ENCODE assay signal across 8 mouse cellular contexts in the genomic region with DNA sequence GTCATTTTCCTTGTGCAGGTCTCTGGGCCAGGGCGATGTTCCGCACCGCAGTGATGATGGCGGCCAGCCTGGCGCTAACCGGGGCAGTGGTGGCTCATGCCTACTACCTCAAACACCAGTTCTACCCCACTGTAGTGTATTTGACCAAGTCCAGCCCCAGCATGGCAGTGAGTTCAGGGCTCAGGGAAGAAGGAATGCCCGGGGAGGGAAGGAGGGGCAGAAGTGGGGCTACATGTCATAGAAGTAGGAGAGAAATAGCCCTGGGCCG. TPM values are rescaled to one million over a fixed set of nuclear protein-coding genes. Genes with fewer than 3 reads are reported as not detected.
A peak's percentile ranks its signal among the peaks of the same experiment; 100 is the strongest.
DNase-seq lines count a peak whose midpoint lies in the region; ATAC-seq and TF ChIP-seq lines count a peak whose summit lies in the region.

No protein-coding gene starts in this region.

- no peaks in the 10 kb centered on the region for H3K27me3 ChIP-seq in thymus, adult 2 months (ENCODE audit: control insufficient read depth, insufficient read depth, low read length)
- no peaks in the 10 kb centered on the region for H3K27me3 ChIP-seq in limb, embryonic 14.5 days (ENCODE audit: control insufficient read depth, insufficient read depth, low read length)
- no peaks in the 10 kb centered on the region for H3K27me3 ChIP-seq in stomach, postnatal 0 days (ENCODE audit: control insufficient read depth, insufficient read depth, low read length)

- H3K36me3 ChIP-seq in thymus, adult 2 months (ENCODE audit: control insufficient read depth, insufficient read depth, low read length) = peaks cover 36% of the 10 kb centered on the region
- peaks cover 50% of the 10 kb centered on the region for H3K36me3 ChIP-seq in limb, embryonic 14.5 days (ENCODE audit: control insufficient read depth, insufficient read depth, low read length)
- peaks cover 37% of the 10 kb centered on the region for H3K36me3 ChIP-seq in stomach, postnatal 0 days (ENCODE audit: control insufficient read depth, insufficient read depth, low read length)

- ATAC-seq in cerebellum, adult (ENCODE audit: insufficient number of reproducible peaks, low FRiP score, low TSS enrichment) = no peak
- no peak for ATAC-seq in limb, embryonic 14.5 days (ENCODE audit: low FRiP score, low read depth)
- ATAC-seq in stomach, postnatal 0 days (ENCODE audit: low FRiP score, low TSS enrichment) = no peak; the same call in 1 of the 2 replicates

- TF ChIP-seq CTCF in thymus, adult 2 months (IDR thresholded peaks at IDR 0.05; ENCODE audit: borderline replicate concordance, control insufficient read depth, extremely low read depth, insufficient read depth, low read length, poor library complexity) = no peak
- TF ChIP-seq CTCF in stomach, postnatal 0 days (IDR thresholded peaks at IDR 0.05; ENCODE audit: low read depth) = no peak

- H3K27ac ChIP-seq in thymus, adult 2 months (ENCODE audit: control insufficient read depth, insufficient read depth, low read length) = no peak overlapping the region
- no peak overlapping the region for H3K27ac ChIP-seq in limb, embryonic 14.5 days (replicated peaks; ENCODE audit: low read depth, low read length)
- H3K27ac ChIP-seq in stomach, postnatal 0 days (replicated peaks) = peak overlapping the region; percentile 98; the same call in 1 of the 2 replicates

- no peak for TF ChIP-seq POLR2A in thymus, adult 2 months (IDR thresholded peaks at IDR 0.05; ENCODE audit: control insufficient read depth, extremely low read depth, insufficient read depth, low read length, poor library complexity)
- no peak for TF ChIP-seq POLR2A in limb, embryonic 14.5 days (IDR thresholded peaks at IDR 0.05; ENCODE audit: borderline replicate concordance, extremely low read depth, insufficient read depth, insufficient read length)

- H3K9me3 ChIP-seq in limb, embryonic 14.5 days (ENCODE audit: control insufficient read depth, low read length) = no peaks in the 10 kb centered on the region
- H3K9me3 ChIP-seq in stomach, postnatal 0 days (ENCODE audit: control insufficient read depth, low read length) = no peaks in the 10 kb centered on the region

- 90% methylated on average over 8 of the region's 8 CpGs for WGBS in thymus, adult 2 months
- 82% methylated on average over 8 of the region's 8 CpGs for WGBS in limb, embryonic 14.5 days
- WGBS in stomach, postnatal 0 days = 74% methylated on average over 8 of the region's 8 CpGs

- H3K9ac ChIP-seq in limb, embryonic 14.5 days (ENCODE audit: low read depth, low read length, severe bottlenecking) = peak overlapping the region; percentile 91
- H3K9ac ChIP-seq in stomach, postnatal 0 days (ENCODE audit: low read length) = peak overlapping the region; percentile 82

- H3K4me3 ChIP-seq in thymus, adult 2 months (ENCODE audit: control insufficient read depth, insufficient read depth, low read length) = peak overlapping the region; percentile 65; the same call in 1 of the 2 replicates
- H3K4me3 ChIP-seq in limb, embryonic 14.5 days (replicated peaks; ENCODE audit: low read length) = peak overlapping the region; percentile 93
- peak overlapping the region; percentile 82 for H3K4me3 ChIP-seq in stomach, postnatal 0 days (ENCODE audit: low read depth, low read length)

- TF ChIP-seq EP300 in stomach, postnatal 0 days (optimal IDR thresholded peaks at IDR 0.05) = no peak

- H3K4me1 ChIP-seq in thymus, adult 2 months (replicated peaks; ENCODE audit: control insufficient read depth, insufficient read depth, low read length) = peaks cover 14% of the 10 kb centered on the region
- peaks cover 14% of the 10 kb centered on the region for H3K4me1 ChIP-seq in limb, embryonic 14.5 days (ENCODE audit: control insufficient read depth, insufficient read depth, low read length)
- 0 out of 2 replicates have a peak, but pooled peaks cover 2% of the 10 kb centered on the region for H3K4me1 ChIP-seq in stomach, postnatal 0 days (replicated peaks; ENCODE audit: control insufficient read depth, insufficient read depth)

- DNase-seq in cerebellum, adult 9-10 months = peak; percentile 47
- DNase-seq in thymus, adult 2 months = no peak
- no peak for DNase-seq in thymus, adult 18-20 months
- DNase-seq in limb, embryonic 14.5 days (ENCODE audit: low spot score) = no peak
- DNase-seq in stomach, postnatal 0 days (ENCODE audit: low spot score) = no peak
- DNase-seq in layer of hippocampus, postnatal 14 days (ENCODE audit: low spot score in 2 of 2) = no peak
- DNase-seq in urinary bladder, adult 2 months (ENCODE audit: low spot score) = no peak

- peak overlapping the region; percentile 74 for H3K4me2 ChIP-seq in limb, embryonic 14.5 days (replicated peaks; ENCODE audit: low read depth, low read length, severe bottlenecking)
- H3K4me2 ChIP-seq in stomach, postnatal 0 days (replicated peaks; ENCODE audit: low read depth) = peak overlapping the region; percentile 87

RNA-seq across cellular contexts. Expression of gene Syvn1, which starts 1.5 kb away (rescaled TPM):
- polyA plus RNA-seq in thymus, adult 2 months (2012; rRNA removed) = 77.1 and 83.7 TPM in 2 replicates
- 49.2 and 63.9 TPM in 2 replicates for polyA plus RNA-seq in limb, embryonic 14.5 days (2012; rRNA removed)
- 31.5 and 34.6 TPM in 2 replicates for polyA plus RNA-seq in limb, embryonic 14.5 days (2014; fragmentation: Nextera tagmentation; extraction: Ambion mirVana)
- 18.5 and 21.1 TPM in 2 replicates for polyA plus RNA-seq in stomach, postnatal 0 days (2015; fragmentation: Nextera tagmentation; extraction: Ambion mirVana)
- total RNA-seq in layer of hippocampus, postnatal 14 days (2021) = 10 to 100 TPM; 42.5 to 45.3 TPM
- 15.5 and 24.1 TPM in 2 replicates for polyA plus RNA-seq in urinary bladder, adult 2 months (2012; rRNA removed)

RNA-seq across cellular contexts. Expression of gene Mrpl49, which starts 9.8 kb away (rescaled TPM):
- polyA plus RNA-seq in thymus, adult 2 months (2012; rRNA removed) = 28.8 and 29.4 TPM in 2 replicates
- polyA plus RNA-seq in limb, embryonic 14.5 days (2012; rRNA removed) = 47.0 and 54.8 TPM in 2 replicates
- 75.3 and 75.5 TPM in 2 replicates for polyA plus RNA-seq in limb, embryonic 14.5 days (2014; fragmentation: Nextera tagmentation; extraction: Ambion mirVana)
- 35.0 and 36.6 TPM in 2 replicates for polyA plus RNA-seq in stomach, postnatal 0 days (2015; fragmentation: Nextera tagmentation; extraction: Ambion mirVana)
- total RNA-seq in layer of hippocampus, postnatal 14 days (2021) = 10 to 100 TPM; 39.9 to 50.8 TPM
- 32.4 and 33.5 TPM in 2 replicates for polyA plus RNA-seq in urinary bladder, adult 2 months (2012; rRNA removed)

RNA-seq across cellular contexts. Expression of gene Fau, which starts 9.8 kb away (rescaled TPM):
- 2,283 and 2,588 TPM in 2 replicates for polyA plus RNA-seq in thymus, adult 2 months (2012; rRNA removed)
- polyA plus RNA-seq in limb, embryonic 14.5 days (2012; rRNA removed) = 1,573 and 1,838 TPM in 2 replicates
- 948 and 968 TPM in 2 replicates for polyA plus RNA-seq in limb, embryonic 14.5 days (2014; fragmentation: Nextera tagmentation; extraction: Ambion mirVana)
- polyA plus RNA-seq in stomach, postnatal 0 days (2015; fragmentation: Nextera tagmentation; extraction: Ambion mirVana) = 818 and 857 TPM in 2 replicates
- total RNA-seq in layer of hippocampus, postnatal 14 days (2021) = 100 to 1,000 TPM; 583 to 634 TPM
- polyA plus RNA-seq in urinary bladder, adult 2 months (2012; rRNA removed) = 1,752 and 1,769 TPM in 2 replicates

RNA-seq across cellular contexts. Expression of gene Znhit2, which starts 13.2 kb away (rescaled TPM):
- 69.6 and 80.8 TPM in 2 replicates for polyA plus RNA-seq in thymus, adult 2 months (2012; rRNA removed)
- 32.0 and 41.5 TPM in 2 replicates for polyA plus RNA-seq in limb, embryonic 14.5 days (2012; rRNA removed)
- polyA plus RNA-seq in limb, embryonic 14.5 days (2014; fragmentation: Nextera tagmentation; extraction: Ambion mirVana) = 36.5 and 37.0 TPM in 2 replicates
- polyA plus RNA-seq in stomach, postnatal 0 days (2015; fragmentation: Nextera tagmentation; extraction: Ambion mirVana) = 31.8 and 33.2 TPM in 2 replicates
- total RNA-seq in layer of hippocampus, postnatal 14 days (2021) = 10 to 100 TPM; 39.5 to 41.2 TPM
- polyA plus RNA-seq in urinary bladder, adult 2 months (2012; rRNA removed) = 25.8 and 26.8 TPM in 2 replicates

RNA-seq across cellular contexts. Expression of gene Tm7sf2, which starts 20.3 kb away (rescaled TPM):
- polyA plus RNA-seq in thymus, adult 2 months (2012; rRNA removed) = 35.8 and 42.0 TPM in 2 replicates
- 43.8 and 59.6 TPM in 2 replicates for polyA plus RNA-seq in limb, embryonic 14.5 days (2012; rRNA removed)
- polyA plus RNA-seq in limb, embryonic 14.5 days (2014; fragmentation: Nextera tagmentation; extraction: Ambion mirVana) = 15.5 and 18.8 TPM in 2 replicates
- polyA plus RNA-seq in stomach, postnatal 0 days (2015; fragmentation: Nextera tagmentation; extraction: Ambion mirVana) = 17.9 and 19.7 TPM in 2 replicates
- total RNA-seq in layer of hippocampus, postnatal 14 days (2021) = 10 to 100 TPM; 40.1 to 44.2 TPM
- polyA plus RNA-seq in urinary bladder, adult 2 months (2012; rRNA removed) = 24.1 and 33.2 TPM in 2 replicates
